Mouse (Mus musculus) Patski (cell line): Measurements from ENCODE around the gene Clec2d. TPM values are rescaled to one million over a fixed set of nuclear protein-coding genes. Genes with fewer than 3 reads are reported as not detected.
"Not testable (repeated sequence)": the region's sequence is repeated elsewhere in the genome, so short reads cannot be mapped to it uniquely, and the experiment has no call there.

Experiments used
- ATAC-seq: fragments of 100-300 bp; one replicate; pipeline ENCODE4 v1.8.0; 2021
- CTCF ChIA-PET: fragments of 350-600 bp; sonication (Branson Sonifier 250); formaldehyde crosslinking; loops from one replicate; lab custom pipeline; 2022; ENCODE audit warnings: inconsistent platforms; lab: Charles Lee
- POLR2A ChIA-PET: fragments of 350-600 bp; sonication (Branson Sonifier 250); formaldehyde crosslinking; loops from one replicate; lab custom pipeline; 2022; ENCODE audit warnings: antibody characterized with exemption, inconsistent platforms; lab: Charles Lee
- DNase-seq: peaks from one replicate; pipeline ENCODE4 v3.0.0-alpha.2; 2011; ENCODE audit warnings: low read depth, low spot score
- H3K27me3 ChIP-seq: fragments of 371-371 bp; one replicate; pipeline ENCODE4 v1.5.1; 2021
- CTCF ChIP-seq: fragments of 100-300 bp; IDR thresholded peaks from one replicate; pipeline ENCODE4 v1.5.1; 2021
- in situ Hi-C: fragments of 300-500 bp; cut with MboI; formaldehyde crosslinking; loops from 3 replicates; pipeline ENCODE4 v1.11.1; 2018; ENCODE audit warnings: low pct_unique_long_range_greater_than_20kb, mixed read lengths
- polyA plus RNA-seq: library from polyadenylated mRNA; unstranded; gene quantifications from one replicate; pipeline ENCODE4 v1.2.3, GENCODE M21; 2021

Gene Clec2d
- polyA plus RNA-seq, 1 experiment from 2014 or later = 26.9 TPM

DNA sequence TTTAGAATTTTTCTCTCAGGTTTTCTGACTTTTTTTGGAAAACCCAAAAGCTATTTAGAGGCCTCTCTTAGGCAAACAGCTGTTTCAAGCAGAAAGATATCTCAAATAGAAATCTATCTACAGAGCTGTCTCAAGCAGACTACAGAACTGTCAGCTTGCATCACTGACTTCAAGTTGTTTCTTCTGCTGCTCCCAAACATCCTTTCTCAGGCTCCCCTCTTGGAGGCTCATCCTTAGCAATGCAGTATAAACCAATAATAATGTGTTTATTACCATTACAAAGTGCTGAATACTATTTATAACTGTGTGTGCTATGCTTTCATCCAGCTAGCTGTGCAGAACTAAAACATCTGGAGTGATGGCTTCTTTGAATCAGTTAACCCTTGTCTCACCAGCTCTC is 5.6 kb upstream of the Clec2d start:
- no peak for DNase-seq

DNA sequence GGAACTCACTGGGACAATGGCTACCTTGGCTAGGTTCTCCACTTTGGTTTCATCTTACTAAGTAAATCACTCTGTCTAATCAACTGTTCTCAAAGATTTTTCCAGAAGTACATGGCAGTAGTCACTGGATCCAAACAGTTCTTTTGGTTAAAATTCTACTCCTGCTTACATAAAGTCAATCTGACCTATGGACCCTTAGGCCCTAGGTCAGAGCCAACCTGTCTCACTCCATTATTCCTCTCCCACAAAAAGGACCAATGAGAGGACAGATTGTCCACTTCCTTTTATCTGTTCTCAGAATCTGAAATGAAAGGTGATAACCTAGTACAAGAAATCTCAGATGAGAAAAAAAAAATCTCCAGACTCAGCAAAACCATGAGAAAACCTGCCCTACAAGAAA is 4.8 kb upstream of the Clec2d start:
- no peak for ATAC-seq
- in situ Hi-C loops = loop anchor here (5.0 kb wide), 2 partner anchors 67 to 83 kb away; no protein-coding TSS in a partner anchor

More for the DNA sequence above, 5.6 kb upstream of the Clec2d start:
- TF ChIP-seq CTCF = no peak
- CTCF ChIA-PET = interaction anchor here (1.0 to 1.8 kb wide), 2 partner anchors 63 to 68 kb away, joined by 3 read pairs; no protein-coding TSS in a partner anchor
- POLR2A ChIA-PET = no interaction called here
- in situ Hi-C loops = loop anchor here (5.0 kb wide), 2 partner anchors 67 to 83 kb away; no protein-coding TSS in a partner anchor
- no peak for ATAC-seq
- no peaks in the 10 kb centered on the region for H3K27me3 ChIP-seq

DNA sequence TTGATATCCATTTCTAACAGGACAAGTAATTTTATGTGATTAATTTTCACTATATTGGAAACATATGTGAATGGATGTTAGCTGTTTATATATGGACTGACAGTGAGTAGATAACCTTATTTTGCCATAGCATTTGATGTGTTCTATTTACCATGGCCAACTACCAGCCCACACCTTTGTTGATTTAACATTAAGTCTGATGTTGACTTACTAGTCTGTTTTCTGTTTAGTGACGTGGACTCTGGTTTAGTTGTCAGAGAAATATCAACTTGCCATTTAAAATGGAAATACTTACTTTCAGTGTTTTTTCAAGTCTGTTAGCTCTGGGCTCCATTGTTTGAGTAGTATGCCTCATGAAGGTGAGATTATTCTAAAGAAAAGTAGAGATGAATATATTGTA is 3.8 kb upstream of the Clec2d start:
- no peaks in the 10 kb centered on the region for H3K27me3 ChIP-seq
- ATAC-seq (no peak), DNase-seq (no peak)
- in situ Hi-C loops = loop anchor here (5.0 kb wide), 2 partner anchors 66 to 84 kb away; no protein-coding TSS in a partner anchor
- TF ChIP-seq CTCF = no peak
- POLR2A ChIA-PET = no interaction called here
- CTCF ChIA-PET = interaction anchor here (1.4 to 7.5 kb wide), 3 partner anchors 61 to 81 kb away, joined by 3 to 80 read pairs (median 4); no protein-coding TSS in a partner anchor

More for the DNA sequence above, 4.8 kb upstream of the Clec2d start:
- no peak for DNase-seq
- ChIA-PET POLR2A (no interaction called here), CTCF (interaction anchor here (1.8 to 7.5 kb wide), 2 partner anchors 62 to 68 kb away, joined by 3 to 80 read pairs; no protein-coding TSS in a partner anchor)
- no peak for TF ChIP-seq CTCF
- H3K27me3 ChIP-seq = no peaks in the 10 kb centered on the region

DNA sequence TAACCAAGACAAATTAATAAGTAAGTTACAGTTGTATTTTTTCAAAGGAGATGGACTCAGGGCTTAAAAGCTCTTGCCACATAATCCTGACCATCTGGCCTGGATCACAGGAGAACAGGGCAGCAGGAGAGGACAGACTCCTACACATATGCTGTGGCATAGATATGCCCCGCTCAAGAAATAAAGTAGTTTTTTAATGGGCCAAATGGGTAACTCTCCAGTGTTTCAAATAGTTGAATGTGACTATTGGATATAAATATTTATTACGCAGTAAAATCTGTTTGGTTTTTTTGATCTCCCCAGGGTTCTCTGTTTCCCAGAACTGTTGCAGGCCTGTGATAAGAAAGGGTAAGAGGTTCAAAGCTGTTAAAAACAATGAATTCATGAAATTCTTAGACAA is 1.1 kb upstream of the Clec2d start:
- ATAC-seq = no peak
- ChIA-PET POLR2A (no interaction called here), CTCF (interaction anchor here (1.9 to 7.5 kb wide), 4 partner anchors 34 to 84 kb away, joined by 9 to 80 read pairs (median 30); no protein-coding TSS in a partner anchor)
- DNase-seq = no peak
- in situ Hi-C loops = loop anchor here (5.0 kb wide), 2 partner anchors 63 to 87 kb away; no protein-coding TSS in a partner anchor
- TF ChIP-seq CTCF = no peak
- H3K27me3 ChIP-seq = no peaks in the 10 kb centered on the region

DNA sequence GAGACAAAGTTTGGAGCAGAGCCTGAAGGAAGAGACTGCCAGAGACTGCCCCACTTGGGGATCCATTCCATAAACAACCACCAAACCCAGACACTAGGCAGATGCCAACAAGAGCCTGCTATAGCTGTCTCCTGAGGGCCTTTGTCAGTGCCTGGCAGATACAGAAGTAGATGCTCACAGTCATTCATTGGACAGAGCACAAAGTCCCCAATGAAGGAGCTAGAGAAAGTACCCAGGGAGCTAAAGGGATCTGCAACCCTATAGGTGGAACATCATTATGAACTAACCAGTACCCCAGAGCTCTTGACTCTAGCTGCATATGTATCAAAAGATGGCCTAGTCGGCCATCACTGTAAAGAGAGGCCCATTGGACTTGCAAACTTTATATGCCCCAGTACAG is 584 bp upstream of the Clec2d start:
- H3K27me3 ChIP-seq, DNase-seq, ATAC-seq: not testable (repeated sequence)
- ChIA-PET CTCF (interaction anchor here (0.7 to 7.5 kb wide), 7 partner anchors 34 to 85 kb away, joined by 4 to 80 read pairs (median 12); no protein-coding TSS in a partner anchor), POLR2A (interaction anchor here (1.0 to 3.2 kb wide), 5 partner anchors 36 to 187 kb away, joined by 3 to 41 read pairs (median 9); no protein-coding TSS in a partner anchor)
- in situ Hi-C loops = loop anchor here (5.0 kb wide), 3 partner anchors 62 to 338 kb away; no protein-coding TSS in a partner anchor

DNA sequence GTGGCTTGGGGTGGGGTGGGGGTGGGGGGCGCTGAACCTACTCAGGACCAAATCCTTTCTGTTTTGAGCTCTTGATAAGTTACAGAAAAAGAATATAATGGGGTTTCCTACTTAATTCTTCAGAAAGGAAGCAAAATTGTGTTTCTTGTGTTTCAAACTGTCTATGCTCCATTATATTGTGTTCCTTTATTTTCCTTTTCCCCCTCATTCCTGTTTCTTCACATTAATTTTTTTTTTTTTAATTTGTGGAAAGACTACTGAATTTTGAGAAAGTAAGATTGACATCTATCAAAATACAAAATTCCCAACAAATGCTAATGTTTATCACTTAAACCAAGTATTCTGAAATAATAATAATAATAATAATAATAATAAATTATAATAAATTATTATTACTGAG is 834 bp downstream of the Clec2d start:
- in situ Hi-C loops = loop anchor here (5.0 kb wide), 1 partner anchor 339 kb away; no protein-coding TSS in a partner anchor
- POLR2A ChIA-PET = interaction anchor here (0.9 to 4.0 kb wide), 7 partner anchors 32 to 56 kb away, joined by 3 to 41 read pairs (median 9); no protein-coding TSS in a partner anchor
- no peak for DNase-seq
- CTCF ChIA-PET = interaction anchor here (0.9 to 7.5 kb wide), 9 partner anchors 14 to 86 kb away, joined by 3 to 80 read pairs (median 10); no protein-coding TSS in a partner anchor
- ATAC-seq = no peak
- no peaks in the 10 kb centered on the region for H3K27me3 ChIP-seq
- no peak for TF ChIP-seq CTCF

DNA sequence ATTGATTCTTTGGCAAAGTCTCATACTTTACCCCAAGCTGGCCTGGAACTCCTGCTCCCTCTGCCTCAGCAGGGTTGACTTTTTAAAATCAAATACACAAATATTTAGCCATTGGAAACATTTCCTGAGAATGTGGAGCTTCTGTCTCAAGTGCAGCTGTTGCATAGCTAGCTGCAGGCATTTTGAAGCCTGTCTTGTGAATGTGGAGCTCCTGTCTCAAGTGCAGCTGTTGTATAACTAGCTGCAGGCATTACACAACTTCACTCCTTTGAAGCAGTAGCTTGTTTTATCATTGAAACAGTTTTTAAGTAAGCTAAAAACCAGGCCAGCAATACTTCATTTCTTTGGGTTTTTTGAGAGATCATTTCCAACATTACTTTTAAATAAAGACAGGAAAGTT is 1.3 kb downstream of the Clec2d start:
- H3K27me3 ChIP-seq = no peaks in the 10 kb centered on the region
- in situ Hi-C loops = loop anchor here (5.0 kb wide), 1 partner anchor 339 kb away; no protein-coding TSS in a partner anchor
- no peak for ATAC-seq
- POLR2A ChIA-PET = interaction anchor here (0.9 to 4.0 kb wide), 5 partner anchors 31 to 55 kb away, joined by 3 to 41 read pairs (median 11); no protein-coding TSS in a partner anchor
- TF ChIP-seq CTCF = no peak
- CTCF ChIA-PET = interaction anchor here (1.4 to 7.5 kb wide), 7 partner anchors 13 to 87 kb away, joined by 3 to 80 read pairs (median 10); no protein-coding TSS in a partner anchor
- DNase-seq = no peak

DNA sequence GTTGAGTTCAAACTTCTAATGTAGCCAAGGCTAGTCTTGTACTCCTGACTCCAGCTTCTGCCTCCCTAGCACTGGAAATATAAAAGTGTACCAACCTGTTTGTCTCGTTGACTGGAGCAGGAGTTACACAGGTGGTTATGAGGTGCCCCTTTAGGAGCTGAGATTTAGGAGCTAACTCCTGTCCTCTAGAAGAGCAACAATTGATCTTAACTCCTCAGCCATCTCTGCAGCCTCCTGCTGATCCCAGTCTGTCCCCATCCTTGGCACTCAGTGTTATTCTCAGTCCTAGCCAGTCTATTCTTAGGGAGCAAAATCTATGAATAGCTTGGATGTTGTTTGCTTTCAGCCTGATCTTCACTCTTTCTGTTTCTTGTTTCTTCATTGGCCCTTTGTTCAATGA is 2.1 kb downstream of the Clec2d start:
- TF ChIP-seq CTCF = no peak
- in situ Hi-C loops = loop anchor here (5.0 kb wide), 1 partner anchor 340 kb away; no protein-coding TSS in a partner anchor
- ATAC-seq = no peak
- POLR2A ChIA-PET = interaction anchor here (2.8 to 4.0 kb wide), 3 partner anchors 31 to 54 kb away, joined by 11 to 41 read pairs (median 21); no protein-coding TSS in a partner anchor
- no peaks in the 10 kb centered on the region for H3K27me3 ChIP-seq
- CTCF ChIA-PET = interaction anchor here (1.3 to 7.5 kb wide), 6 partner anchors 8 to 88 kb away, joined by 3 to 80 read pairs (median 13); no protein-coding TSS in a partner anchor
- DNase-seq = no peak

DNA sequence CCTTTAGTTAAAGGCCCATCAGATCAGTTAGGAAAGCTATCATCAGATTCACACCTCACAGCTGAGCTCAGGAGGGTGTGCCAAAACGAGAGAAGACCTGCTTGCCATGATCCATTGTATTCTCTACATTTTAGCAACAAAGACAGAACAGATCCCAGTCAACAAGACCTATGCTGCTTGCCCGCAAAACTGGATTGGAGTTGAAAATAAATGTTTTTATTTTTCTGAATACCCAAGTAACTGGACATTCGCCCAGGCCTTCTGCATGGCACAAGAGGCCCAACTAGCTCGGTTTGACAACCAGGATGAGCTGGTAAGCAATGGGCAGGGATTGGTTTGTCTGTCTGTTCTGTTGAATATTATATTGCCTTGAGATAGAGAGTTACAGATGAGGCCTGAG is 3.6 kb downstream of the Clec2d start:
- DNase-seq, CTCF ChIA-PET, H3K27me3 ChIP-seq, ATAC-seq: not testable (repeated sequence)
- POLR2A ChIA-PET = interaction anchor here (4.0 kb wide), 1 partner anchor 29 kb away, joined by 21 read pairs; no protein-coding TSS in a partner anchor
- in situ Hi-C loops = loop anchor here (5.0 kb wide), 1 partner anchor 342 kb away; no protein-coding TSS in a partner anchor

DNA sequence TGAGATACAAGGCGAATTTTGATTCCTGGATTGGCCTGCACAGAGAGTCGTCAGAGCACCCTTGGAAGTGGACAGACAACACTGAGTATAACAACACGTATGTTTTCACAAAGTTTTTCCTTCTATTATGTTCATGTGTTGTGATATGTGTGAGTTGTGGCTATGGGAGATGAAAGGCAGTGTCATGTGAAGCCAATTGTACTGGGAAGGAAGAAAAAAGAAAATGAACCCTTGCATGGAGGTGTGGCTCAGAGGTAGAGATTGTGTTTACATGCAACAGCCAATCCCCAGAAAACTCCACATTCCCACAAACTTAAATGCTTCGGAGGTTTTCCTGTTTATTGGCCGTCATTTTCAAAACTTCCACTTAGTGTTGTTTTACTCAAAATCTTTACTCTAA is 4.4 kb downstream of the Clec2d start:
- no peak for TF ChIP-seq CTCF
- H3K27me3 ChIP-seq = no peaks in the 10 kb centered on the region
- CTCF ChIA-PET = interaction anchor here (3.1 kb wide), 1 partner anchor 52 kb away, joined by 11 read pairs; no protein-coding TSS in a partner anchor
- DNase-seq (no peak), ATAC-seq (no peak)
- POLR2A ChIA-PET = no interaction called here
- in situ Hi-C loops = loop anchor here (5.0 kb wide), 1 partner anchor 342 kb away; no protein-coding TSS in a partner anchor
